Mouse (Mus musculus) midbrain, embryonic 15.5 days (tissue): ENCODE measurements around the gene Rom1. TPM values are rescaled to one million over a fixed set of nuclear protein-coding genes. Genes with fewer than 3 reads are reported as not detected.
A peak's percentile ranks its signal among the peaks of the same experiment; 100 is the strongest.
"Not testable (repeated sequence)": the region's sequence is repeated elsewhere in the genome, so short reads cannot be mapped to it uniquely, and the experiment has no call there.

Experiments
- ATAC-seq: fragments of 200-750 bp; cut with Nextera tagmentation; replicated peaks from 2 replicates; pipeline ENCODE4 v1.8.0; 2017; ENCODE audit warnings: moderate TSS enrichment
- H3K27ac ChIP-seq: fragments of 300-500 bp; sonication (generic); 2 replicates; pipeline ENCODE4 v1.5.1; 2015; ENCODE audit warnings: mild to moderate bottlenecking, inconsistent platforms
- H3K27me3 ChIP-seq: fragments of 300-500 bp; sonication (generic); replicated peaks from 2 replicates; pipeline ENCODE4 v1.6.1; 2015; ENCODE audit warnings: inconsistent platforms
- H3K36me3 ChIP-seq: fragments of 300-500 bp; sonication (generic); replicated peaks from 2 replicates; pipeline ENCODE4 v1.6.1; 2015; ENCODE audit warnings: inconsistent platforms
- H3K4me1 ChIP-seq: fragments of 300-500 bp; sonication (generic); 2 replicates; pipeline ENCODE4 v1.6.1; 2015; ENCODE audit warnings: inconsistent platforms
- H3K4me2 ChIP-seq: fragments of 300-500 bp; sonication (generic); 2 replicates; pipeline ENCODE4 v1.6.1; 2015; ENCODE audit warnings: inconsistent platforms, mild to moderate bottlenecking, moderate library complexity
- H3K4me3 ChIP-seq: fragments of 300-500 bp; sonication (generic); 2 replicates; pipeline ENCODE4 v1.5.1; 2015; ENCODE audit warnings: mild to moderate bottlenecking, inconsistent platforms
- H3K9ac ChIP-seq: fragments of 300-500 bp; sonication (generic); 2 replicates; pipeline ENCODE4 v1.6.1; 2015; ENCODE audit warnings: mild to moderate bottlenecking, inconsistent platforms
- H3K9me3 ChIP-seq: fragments of 300-500 bp; sonication (generic); 2 replicates; pipeline ENCODE4 v1.6.1; 2016; ENCODE audit warnings: inconsistent platforms
- WGBS: fragments of 180-500 bp; shearing (Covaris S2); methylation state at CpG from one replicate; pipeline ENCODE4 v1.1.7; 2015; ENCODE audit warnings: mixed read lengths; 5-methylcytosine and 5-hydroxymethylcytosine counted together
- polyA plus RNA-seq: library from polyadenylated mRNA; unstranded; fragments of >200 nt; fragmentation: Nextera tagmentation; extraction: Ambion mirVana; gene quantifications from 2 replicates; pipeline ENCODE4 v1.2.1, GENCODE M21; 2015

Gene Rom1
- polyA plus RNA-seq = 1.9 and 2.4 TPM in 2 replicates

DNA sequence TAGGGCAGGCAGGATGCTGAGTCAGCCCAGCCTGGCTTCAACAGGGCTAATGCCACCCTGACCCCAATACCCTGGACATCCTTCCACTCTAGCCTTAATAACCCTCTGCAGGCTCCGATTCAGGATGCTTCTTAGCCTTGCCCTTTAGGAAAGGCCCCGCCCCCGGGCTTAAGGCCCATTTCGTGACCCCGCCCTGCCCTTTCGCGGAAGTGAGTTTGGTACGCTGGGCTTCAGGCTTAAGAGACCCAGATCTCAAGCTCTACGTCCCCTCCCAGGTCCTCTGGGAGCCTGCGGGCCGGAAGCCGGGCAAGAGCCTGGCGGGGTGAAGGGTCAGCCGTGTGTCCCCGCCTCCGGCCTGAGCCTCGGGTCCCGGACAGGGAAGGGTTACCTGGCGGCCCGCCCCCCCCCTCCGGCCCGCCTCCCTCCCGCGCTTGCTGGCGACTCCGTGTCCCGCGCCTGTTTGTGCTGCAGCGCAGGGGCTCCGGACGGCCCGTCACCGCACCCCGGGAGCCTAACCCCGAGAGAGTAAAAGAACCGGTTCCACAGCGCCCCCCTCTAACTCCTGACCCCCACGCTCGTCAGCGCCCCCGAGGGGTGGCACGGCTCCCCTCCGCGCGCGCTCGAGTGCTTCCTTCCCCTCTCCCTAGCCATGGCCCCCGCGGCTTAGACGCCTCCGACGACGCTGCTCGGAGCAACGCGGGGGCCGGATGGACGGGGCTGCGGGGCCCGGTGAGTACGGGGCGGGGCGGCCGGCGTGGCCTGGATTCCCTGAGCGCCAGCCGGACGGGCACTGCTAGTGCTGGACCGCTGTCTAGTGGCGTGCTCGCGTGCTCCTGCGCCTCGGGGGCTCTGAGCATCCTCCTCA lies at the start of gene Rom1, which contains the start of gene Eml3:
TSS of gene Rom1 (minus strand) at position 133 of the 865 bp plus-strand sequence.
TSS of gene Eml3 (plus strand) at position 329 of the 865 bp plus-strand sequence.
- H3K4me1 ChIP-seq = peaks cover 18% of the 10 kb centered on the region
- WGBS = under 1% methylated on average over 56 of the region's 74 CpGs
- H3K9me3 ChIP-seq = no peaks in the 10 kb centered on the region
- peak within 1 kb of the TSS; percentile 81 for H3K4me2 ChIP-seq
- peak within 1 kb of the TSS; percentile 17 for H3K27ac ChIP-seq
- no peaks in the 10 kb centered on the region for H3K27me3 ChIP-seq
- H3K9ac ChIP-seq = peak within 1 kb of the TSS; percentile 58
- ATAC-seq = peak; percentile 55
- peak within 1 kb of the TSS; percentile 52 for H3K4me3 ChIP-seq
- peaks cover 12% of the 10 kb centered on the region; the same call in 1 of the 2 replicates for H3K36me3 ChIP-seq

DNA sequence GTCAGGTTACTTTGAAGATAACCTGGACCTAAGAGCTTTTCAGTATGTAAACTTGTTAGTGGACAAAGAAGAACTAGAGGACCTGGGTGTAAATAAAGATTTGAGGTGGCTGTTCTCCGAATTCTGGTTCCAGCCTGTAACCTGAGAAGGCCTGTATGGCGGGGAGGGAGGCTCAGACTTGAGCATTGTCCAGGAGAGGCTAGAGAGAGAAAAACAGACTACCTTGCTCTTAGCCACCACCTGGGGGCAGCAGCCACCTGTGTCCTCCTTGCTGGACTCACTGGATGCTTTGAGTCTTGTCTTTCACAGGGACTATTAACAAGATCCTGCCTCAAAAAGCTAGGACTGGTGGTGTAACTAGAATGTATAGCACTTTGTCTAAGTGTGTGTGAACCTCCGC lies 47.4 kb upstream of the Rom1 start:
- Histone ChIP-seq H3K4me3 (no peak overlapping the region), H3K36me3 (peaks cover 65% of the 10 kb centered on the region), H3K27ac (no peak overlapping the region), H3K4me1 (no peaks in the 10 kb centered on the region), H3K9me3 (no peaks in the 10 kb centered on the region), H3K9ac (no peak overlapping the region), H3K27me3 (no peaks in the 10 kb centered on the region), H3K4me2 (no peak overlapping the region)
- WGBS = 56% methylated on average over 3 of the region's 3 CpGs
- peak; percentile 72 for ATAC-seq

DNA sequence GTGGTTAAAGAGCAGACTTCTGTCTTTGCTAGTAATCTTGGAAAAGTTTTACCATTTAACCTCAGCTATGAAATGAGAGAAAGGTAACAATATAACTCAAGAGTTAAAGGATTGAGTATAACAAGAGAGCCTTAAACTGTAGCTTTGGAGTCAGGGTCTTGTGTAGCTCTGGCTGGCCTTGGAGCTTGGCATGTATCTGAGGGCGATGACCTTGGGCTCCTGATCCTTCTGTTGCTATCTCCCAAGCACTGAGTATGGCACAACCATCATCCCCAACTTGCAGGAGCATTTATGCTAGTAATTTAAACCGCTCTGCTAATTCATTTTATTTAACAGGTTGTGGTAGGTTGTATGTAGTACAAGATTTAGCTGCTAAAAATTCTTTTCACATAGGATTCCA lies 46.3 kb upstream of the Rom1 start:
- no peak for ATAC-seq
- Histone ChIP-seq H3K4me1 (no peaks in the 10 kb centered on the region), H3K4me2 (no peak overlapping the region), H3K27ac (no peak overlapping the region), H3K36me3 (peaks cover 75% of the 10 kb centered on the region), H3K9ac (no peak overlapping the region), H3K4me3 (no peak overlapping the region), H3K27me3 (no peaks in the 10 kb centered on the region), H3K9me3 (no peaks in the 10 kb centered on the region)
- 99% methylated on average over 2 of the region's 2 CpGs for WGBS

DNA sequence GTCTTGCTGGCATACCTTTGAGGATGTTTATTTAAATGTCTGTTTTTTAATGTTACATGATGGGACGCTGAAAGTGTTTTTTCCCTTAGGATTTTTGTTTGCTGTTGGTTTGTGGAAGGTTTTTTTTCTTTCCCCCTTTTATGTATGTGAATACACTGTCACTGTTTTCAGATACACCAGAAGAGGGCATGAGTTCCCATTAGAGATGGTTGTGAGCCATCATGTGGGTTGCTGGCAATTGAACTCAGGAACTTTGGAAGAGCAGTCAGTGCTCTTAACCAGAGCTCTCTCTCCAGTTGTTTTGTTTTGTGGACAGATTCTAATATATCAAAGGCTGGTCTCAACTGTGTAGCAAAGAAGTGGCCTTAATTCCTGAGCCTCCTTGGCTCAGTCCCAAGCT lies 45.5 kb upstream of the Rom1 start:
- Histone ChIP-seq H3K27ac (no peak overlapping the region), H3K4me2 (no peak overlapping the region), H3K9me3 (no peaks in the 10 kb centered on the region), H3K4me1 (no peaks in the 10 kb centered on the region), H3K9ac (no peak overlapping the region), H3K27me3 (no peaks in the 10 kb centered on the region), H3K36me3 (peaks cover 73% of the 10 kb centered on the region), H3K4me3 (no peak overlapping the region)
- ATAC-seq = no peak
- 89% methylated on average over 1 of the region's 1 CpGs for WGBS

DNA sequence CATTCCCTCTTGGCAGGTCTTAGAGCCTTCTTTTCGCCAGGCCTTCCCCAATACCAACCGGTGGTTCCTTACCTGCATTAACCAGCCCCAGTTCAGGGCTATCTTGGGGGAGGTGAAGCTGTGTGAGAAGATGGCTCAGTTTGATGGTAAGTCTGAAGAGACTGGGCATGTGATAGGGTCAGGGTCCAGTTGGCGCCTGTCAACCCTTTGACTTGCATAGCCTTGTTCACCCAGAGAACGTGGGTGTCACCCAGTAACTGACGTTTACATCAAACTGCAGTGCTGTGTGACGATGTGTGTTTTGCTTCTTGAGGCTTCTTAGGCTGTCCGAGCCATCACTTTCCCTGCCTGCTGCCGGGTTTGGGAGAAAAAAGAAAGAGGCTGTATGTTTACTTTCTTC lies 43.3 kb upstream of the Rom1 start:
- H3K36me3 ChIP-seq = peaks cover 60% of the 10 kb centered on the region
- H3K4me3 ChIP-seq, H3K9me3 ChIP-seq, ATAC-seq, H3K27ac ChIP-seq, H3K4me2 ChIP-seq, H3K27me3 ChIP-seq, H3K9ac ChIP-seq: not testable (repeated sequence)
- WGBS = 90% methylated on average over 8 of the region's 8 CpGs
- peaks cover 16% of the 10 kb centered on the region for H3K4me1 ChIP-seq

GRCm38 (mm10) chr19:8967893-8968292 lies 38.7 kb upstream of the Rom1 start:
- WGBS = 8% methylated on average over 9 of the region's 9 CpGs
- ATAC-seq = no peak
- Histone ChIP-seq H3K9me3 (no peaks in the 10 kb centered on the region), H3K4me3 (peak overlapping the region; percentile 60), H3K27ac (peak overlapping the region; percentile 81; the same call in 1 of the 2 replicates), H3K27me3 (no peaks in the 10 kb centered on the region), H3K4me2 (peak overlapping the region; percentile 65), H3K9ac (peak overlapping the region; percentile 54), H3K4me1 (peaks cover 26% of the 10 kb centered on the region), H3K36me3 (peaks cover 64% of the 10 kb centered on the region)

GRCm38 (mm10) chr19:8967373-8967743 lies 38.2 kb upstream of the Rom1 start:
- peak; percentile 24 for ATAC-seq
- Histone ChIP-seq H3K36me3 (peaks cover 62% of the 10 kb centered on the region), H3K4me2 (peak overlapping the region; percentile 65), H3K9me3 (no peaks in the 10 kb centered on the region), H3K27me3 (no peaks in the 10 kb centered on the region), H3K4me3 (peak overlapping the region; percentile 60), H3K4me1 (peaks cover 26% of the 10 kb centered on the region), H3K27ac (peak overlapping the region; percentile 81), H3K9ac (peak overlapping the region; percentile 54)
- WGBS = 0% methylated on average over 8 of the region's 8 CpGs

DNA sequence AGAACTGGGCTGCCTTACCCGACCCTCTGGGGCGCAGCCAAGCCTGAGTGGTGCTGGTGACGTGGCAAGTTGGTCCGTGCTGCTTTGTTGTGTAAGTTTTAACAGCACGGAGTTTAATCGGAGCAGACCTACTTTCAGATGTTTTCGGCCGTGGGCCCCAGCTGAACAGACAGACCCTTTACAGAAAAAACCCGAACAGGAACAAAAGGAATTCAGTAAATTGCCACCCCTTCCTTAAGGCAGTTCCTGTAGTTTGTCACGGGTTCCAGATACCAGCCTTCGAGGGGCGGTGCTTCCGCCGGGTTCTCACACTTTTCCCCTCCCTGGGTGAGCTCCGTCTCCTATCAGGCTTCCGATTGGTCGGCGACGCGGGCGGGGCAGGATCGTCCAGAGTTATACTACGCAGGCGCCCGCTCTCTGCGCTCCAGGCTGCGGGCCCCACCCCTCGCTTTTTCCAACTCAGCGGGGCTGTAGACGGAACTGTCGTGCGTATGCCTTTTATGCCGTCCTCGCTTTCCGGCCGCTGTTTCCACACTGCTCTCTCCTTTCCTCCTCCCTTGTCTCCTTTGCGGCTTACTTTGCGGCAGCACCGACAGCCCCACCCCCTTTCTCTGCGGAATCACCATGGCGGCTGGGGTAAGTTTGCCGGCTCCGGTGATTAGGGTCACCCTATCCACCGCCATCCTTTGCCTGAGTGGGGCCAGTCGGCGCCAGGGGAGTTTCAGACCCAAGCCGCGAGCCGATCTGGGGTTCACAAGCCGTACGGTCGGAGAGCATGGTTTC lies 37.6 kb upstream of the Rom1 start, which contains the start of gene Eef1g:
TSS of gene Eef1g (plus strand) at position 452 of the 783 bp plus-strand sequence.
- Histone ChIP-seq H3K4me3 (peak within 1 kb of the TSS; percentile 60), H3K9me3 (no peaks in the 10 kb centered on the region), H3K4me2 (peak within 1 kb of the TSS; percentile 65), H3K4me1 (peaks cover 26% of the 10 kb centered on the region), H3K9ac (peak within 1 kb of the TSS; percentile 54), H3K36me3 (peaks cover 58% of the 10 kb centered on the region), H3K27ac (peak within 1 kb of the TSS; percentile 81), H3K27me3 (no peaks in the 10 kb centered on the region)
- ATAC-seq = peak; percentile 98
- under 1% methylated on average over 52 of the region's 52 CpGs for WGBS

DNA sequence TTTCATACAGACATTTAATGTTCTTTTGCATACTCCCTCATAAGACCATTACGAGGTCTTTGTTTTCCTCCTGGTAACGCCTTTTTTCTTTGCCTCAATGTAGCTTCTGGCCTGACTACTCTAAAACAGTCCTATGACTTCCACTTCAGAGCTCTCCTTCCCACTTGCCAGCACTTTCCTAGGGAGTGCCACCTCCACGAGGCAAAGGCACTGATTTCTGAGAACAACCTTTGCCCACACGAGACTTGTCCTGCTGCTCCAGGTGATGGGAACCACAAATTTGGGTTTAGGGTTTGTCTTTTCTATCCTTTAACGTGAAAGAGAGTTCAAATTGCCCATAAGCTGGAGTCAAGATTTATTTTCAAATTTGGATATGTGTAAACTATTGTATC lies 37.0 kb upstream of the Rom1 start:
- H3K9me3 ChIP-seq = no peaks in the 10 kb centered on the region
- H3K4me2 ChIP-seq = peak overlapping the region; percentile 53
- H3K27me3 ChIP-seq = no peaks in the 10 kb centered on the region
- 46% methylated on average over 5 of the region's 5 CpGs for WGBS
- ATAC-seq = no peak
- H3K36me3 ChIP-seq = peaks cover 54% of the 10 kb centered on the region
- H3K9ac ChIP-seq = peak overlapping the region; percentile 28
- H3K4me3 ChIP-seq = peak overlapping the region; percentile 60
- H3K27ac ChIP-seq = peak overlapping the region; percentile 77
- H3K4me1 ChIP-seq = peaks cover 26% of the 10 kb centered on the region

GRCm38 (mm10) chr19:8965771-8966170 lies 36.6 kb upstream of the Rom1 start:
- ATAC-seq = no peak
- peak overlapping the region; percentile 53 for H3K4me2 ChIP-seq
- peak overlapping the region; percentile 60 for H3K4me3 ChIP-seq
- no peaks in the 10 kb centered on the region for H3K9me3 ChIP-seq
- 78% methylated on average over 8 of the region's 8 CpGs for WGBS
- peaks cover 26% of the 10 kb centered on the region for H3K4me1 ChIP-seq
- H3K27me3 ChIP-seq = no peaks in the 10 kb centered on the region
- peaks cover 50% of the 10 kb centered on the region for H3K36me3 ChIP-seq
- H3K27ac ChIP-seq = peak overlapping the region; percentile 77; the same call in 1 of the 2 replicates
- H3K9ac ChIP-seq = no peak overlapping the region

DNA sequence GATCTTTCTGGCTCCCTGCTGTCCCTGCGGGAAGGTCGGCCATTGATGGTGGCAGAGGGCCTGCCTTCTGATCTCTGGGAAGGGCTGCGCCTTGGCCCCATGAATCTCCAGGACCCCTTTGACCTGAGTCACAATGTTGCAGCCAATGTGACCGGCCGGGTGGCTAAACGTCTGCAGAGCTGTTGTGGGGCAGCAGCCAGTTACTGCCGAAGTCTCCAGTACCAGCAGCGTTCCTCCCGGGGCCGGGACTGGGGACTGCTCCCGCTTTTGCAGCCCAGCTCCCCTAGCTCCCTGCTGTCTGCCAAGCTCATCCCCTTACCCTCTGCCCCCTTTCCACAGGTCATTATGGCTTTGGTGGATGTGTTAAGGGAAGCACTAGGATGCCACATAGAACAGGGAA lies 35.9 kb upstream of the Rom1 start:
- H3K4me1 ChIP-seq = peaks cover 26% of the 10 kb centered on the region
- no peak overlapping the region for H3K27ac ChIP-seq
- 82% methylated on average over 11 of the region's 11 CpGs for WGBS
- no peak overlapping the region for H3K4me3 ChIP-seq
- H3K27me3 ChIP-seq = no peaks in the 10 kb centered on the region
- no peak overlapping the region for H3K4me2 ChIP-seq
- H3K9ac ChIP-seq = no peak overlapping the region
- no peaks in the 10 kb centered on the region for H3K9me3 ChIP-seq
- ATAC-seq = no peak
- H3K36me3 ChIP-seq = peaks cover 43% of the 10 kb centered on the region

DNA sequence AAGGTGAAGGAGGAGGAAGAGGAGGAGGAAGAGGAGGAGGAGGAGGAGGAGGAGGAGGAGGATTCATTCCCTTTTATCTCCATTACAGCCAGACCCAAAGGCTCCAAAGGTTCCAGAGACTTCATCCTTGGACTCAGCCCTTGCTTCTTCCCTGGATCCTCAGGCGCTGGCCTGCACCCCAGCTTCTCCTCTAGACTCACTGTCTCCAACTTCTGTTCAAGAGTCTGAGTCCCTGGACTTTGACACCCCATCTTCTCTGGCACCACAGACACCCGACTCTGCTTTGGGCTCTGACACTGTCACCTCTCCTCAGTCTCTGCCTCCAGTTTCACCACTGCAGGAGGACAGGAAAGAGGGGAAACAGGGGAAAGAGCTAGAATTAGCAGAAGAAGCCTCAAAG lies 33.1 kb upstream of the Rom1 start:
- Histone ChIP-seq H3K36me3 (peaks cover 55% of the 10 kb centered on the region), H3K4me1 (peaks cover 10% of the 10 kb centered on the region), H3K9ac (no peak overlapping the region), H3K4me3 (no peak overlapping the region), H3K4me2 (no peak overlapping the region), H3K27me3 (no peaks in the 10 kb centered on the region), H3K27ac (no peak overlapping the region), H3K9me3 (no peaks in the 10 kb centered on the region)
- WGBS = 97% methylated on average over 2 of the region's 2 CpGs
- no peak for ATAC-seq
